Mouse (Mus musculus) heart, adult 2 months (tissue): ENCODE results near the gene Tcerg1l. TPM values are rescaled to one million over a fixed set of nuclear protein-coding genes. Genes with fewer than 3 reads are reported as not detected.

Experiments used
- DNase-seq, 2 experiments: peaks; one replicate each; pipeline ENCODE4 v3.0.0; 2021
- H3K27ac ChIP-seq: fragments of 200-600 bp; 2 replicates; pipeline ENCODE4 v1.8.1; 2022
- H3K27me3 ChIP-seq: fragments of 200-500 bp; 2 replicates; pipeline ENCODE4 v1.6.1; 2012; ENCODE audit warnings: mild to moderate bottlenecking, low read length, inconsistent platforms, mixed read lengths; ENCODE audit not compliant: control insufficient read depth, insufficient read depth
- H3K36me3 ChIP-seq: fragments of 200-500 bp; 2 replicates; pipeline ENCODE4 v1.6.1; 2012; ENCODE audit warnings: low read length, inconsistent platforms; ENCODE audit not compliant: control insufficient read depth, insufficient read depth
- H3K4me1 ChIP-seq: fragments of 200-500 bp; 2 replicates; pipeline ENCODE4 v1.6.1; 2011; ENCODE audit warnings: low read length; ENCODE audit not compliant: control insufficient read depth, insufficient read depth
- H3K4me3 ChIP-seq: fragments of 200-600 bp; 2 replicates; pipeline ENCODE4 v1.8.1; 2022
- H3K79me2 ChIP-seq: fragments of 200-500 bp; replicated peaks from 2 replicates; pipeline ENCODE4 v1.6.1; 2012; ENCODE audit warnings: mild to moderate bottlenecking, inconsistent platforms, low read length, moderate library complexity, mixed read lengths; ENCODE audit not compliant: control insufficient read depth, insufficient read depth
- H3K9ac ChIP-seq: fragments of 200-500 bp; 2 replicates; pipeline ENCODE4 v1.6.1; 2012; ENCODE audit warnings: low read depth, mild to moderate bottlenecking, control low read depth, inconsistent platforms, low read length, mixed read lengths
- CTCF ChIP-seq: fragments of 200-600 bp; IDR thresholded peaks from 2 replicates; pipeline ENCODE4 v1.8.1; 2022; ENCODE audit warnings: antibody characterized with exemption, mild to moderate bottlenecking, moderate library complexity
- EP300 ChIP-seq: fragments of 200-500 bp; IDR thresholded peaks from 2 replicates; pipeline ENCODE4 v1.6.1; 2011; ENCODE audit warnings: low read depth, low read length, control low read depth; ENCODE audit not compliant: insufficient read depth
- POLR2A ChIP-seq: fragments of 200-500 bp; IDR thresholded peaks from 2 replicates; pipeline ENCODE4 v1.6.1; 2011; ENCODE audit warnings: mild to moderate bottlenecking, low read depth, low read length, control low read depth; ENCODE audit not compliant: insufficient read depth
- WGBS: fragments of 180-500 bp; shearing (Covaris S2); methylation state at CpG from one replicate; pipeline ENCODE4 v1.1.7; 2018; 5-methylcytosine and 5-hydroxymethylcytosine counted together
- intact Hi-C: fragments of 180-260 bp; cut with DNase I; formaldehyde crosslinking; loops from one replicate; pipeline ENCODE4 v1.15.1; 2025
- polyA plus RNA-seq: library from polyadenylated mRNA; depleted of rRNA; stranded (reverse); fragments of >200 nt; gene quantifications from 2 replicates; pipeline ENCODE4 v1.2.3, GENCODE M21; 2012
- total RNA-seq, 2 experiments: library from RNA; stranded (reverse); gene quantifications; 2 replicates each; pipeline ENCODE4 v1.2.3; 2021

The Tcerg1l gene
- total and polyA plus RNA-seq, 3 experiments, result not detected

DNA sequence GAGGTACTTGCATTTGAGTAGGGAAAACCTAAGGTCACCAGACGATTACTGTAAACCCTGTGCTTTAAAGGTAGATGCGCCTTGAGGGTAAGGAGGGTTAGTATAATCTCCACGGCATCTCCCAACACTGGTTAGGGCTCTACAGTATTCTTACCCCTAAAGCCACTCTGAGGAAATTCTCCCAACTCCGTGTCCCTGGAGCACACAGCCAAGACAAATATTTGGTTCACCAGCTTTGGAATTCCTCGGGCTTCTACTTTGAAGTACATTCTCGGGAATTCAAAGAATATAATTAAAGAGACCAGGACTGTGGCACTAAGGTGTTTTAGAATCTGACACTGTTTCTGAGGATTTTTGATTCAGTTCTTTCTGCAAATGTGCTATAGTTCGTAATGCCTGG is 23.2 kb downstream of the Tcerg1l start:
- Histone ChIP-seq H3K9ac (no peak overlapping the region), H3K79me2 (no peaks in the 10 kb centered on the region), H3K27me3 (no peaks in the 10 kb centered on the region), H3K36me3 (no peaks in the 10 kb centered on the region), H3K27ac (no peak overlapping the region), H3K4me1 (no peaks in the 10 kb centered on the region), H3K4me3 (no peak overlapping the region)
- 57% methylated on average over 7 of the region's 7 CpGs for WGBS
- no peak for DNase-seq
- TF ChIP-seq POLR2A, result no peak
- no peak for TF ChIP-seq EP300
- TF ChIP-seq CTCF, result no peak
- intact Hi-C loops, result no loop called here

GRCm38 (mm10) chr7:138373530-138373929 is 24.0 kb downstream of the Tcerg1l start:
- TF ChIP-seq CTCF (no peak), EP300 (no peak), POLR2A (no peak)
- Histone ChIP-seq H3K4me3 (no peak overlapping the region), H3K4me1 (no peaks in the 10 kb centered on the region), H3K27me3 (no peaks in the 10 kb centered on the region), H3K36me3 (no peaks in the 10 kb centered on the region), H3K27ac (no peak overlapping the region), H3K9ac (no peak overlapping the region), H3K79me2 (no peaks in the 10 kb centered on the region)
- intact Hi-C loops, result no loop called here
- no peak for DNase-seq
- 72% methylated on average over 5 of the region's 5 CpGs for WGBS

DNA sequence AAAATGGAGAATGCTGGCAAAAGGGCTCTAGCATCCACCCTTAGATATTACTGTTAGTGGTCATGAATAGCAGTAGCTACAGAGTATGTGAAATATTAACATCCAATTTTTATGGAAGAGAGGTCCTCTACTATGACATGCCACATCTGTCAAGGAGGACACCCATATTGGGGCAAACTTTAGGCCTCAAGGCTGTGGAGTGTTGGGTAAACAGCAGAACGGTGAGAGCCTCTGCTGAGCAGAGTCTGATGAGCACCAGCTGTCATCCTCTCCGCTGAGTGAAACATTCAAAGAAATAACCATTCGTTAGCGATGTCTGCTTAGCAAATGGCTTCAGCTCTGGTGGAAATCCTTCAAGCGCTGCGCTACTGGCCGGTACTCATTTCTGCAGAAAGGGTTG is 30.0 kb downstream of the Tcerg1l start:
- DNase-seq, result no peak
- Histone ChIP-seq H3K4me1 (no peaks in the 10 kb centered on the region), H3K4me3 (no peak overlapping the region), H3K27ac (no peak overlapping the region), H3K36me3 (no peaks in the 10 kb centered on the region), H3K9ac (no peak overlapping the region), H3K27me3 (peaks cover 1% of the 10 kb centered on the region; the same call in 1 of the 2 replicates), H3K79me2 (no peaks in the 10 kb centered on the region)
- TF ChIP-seq CTCF, result no peak
- TF ChIP-seq POLR2A, result no peak
- no peak for TF ChIP-seq EP300
- WGBS, result 74% methylated on average over 7 of the region's 7 CpGs
- intact Hi-C loops, result no loop called here

GRCm38 (mm10) chr7:138365519-138365918 is 32.0 kb downstream of the Tcerg1l start:
- no peaks in the 10 kb centered on the region for H3K36me3 ChIP-seq
- peaks cover 1% of the 10 kb centered on the region; the same call in 1 of the 2 replicates for H3K27me3 ChIP-seq
- H3K4me1 ChIP-seq, result no peaks in the 10 kb centered on the region
- no peaks in the 10 kb centered on the region for H3K79me2 ChIP-seq
- WGBS, result 29% methylated on average over 8 of the region's 8 CpGs
- H3K9ac ChIP-seq, result no peak overlapping the region
- no peak overlapping the region for H3K27ac ChIP-seq
- no peak overlapping the region for H3K4me3 ChIP-seq
- no peak for TF ChIP-seq EP300
- TF ChIP-seq CTCF, result no peak
- no peak for TF ChIP-seq POLR2A
- DNase-seq, result no peak
- intact Hi-C loops, result no loop called here

- WGBS, result 73% methylated on average over 8 of the region's 8 CpGs
- H3K79me2 ChIP-seq, result no peaks in the 10 kb centered on the region
- H3K27me3 ChIP-seq, result no peaks in the 10 kb centered on the region
- TF ChIP-seq POLR2A (no peak), CTCF (no peak), EP300 (no peak)
- no peak overlapping the region for H3K27ac ChIP-seq
- intact Hi-C loops, result no loop called here
- H3K4me3 ChIP-seq, result no peak overlapping the region
- H3K9ac ChIP-seq, result no peak overlapping the region
- no peak for DNase-seq
- H3K36me3 ChIP-seq, result no peaks in the 10 kb centered on the region
- no peaks in the 10 kb centered on the region for H3K4me1 ChIP-seq
Observed at GRCm38 (mm10) chr7:138357475-138357874, 40.1 kb downstream of the Tcerg1l start.

DNA sequence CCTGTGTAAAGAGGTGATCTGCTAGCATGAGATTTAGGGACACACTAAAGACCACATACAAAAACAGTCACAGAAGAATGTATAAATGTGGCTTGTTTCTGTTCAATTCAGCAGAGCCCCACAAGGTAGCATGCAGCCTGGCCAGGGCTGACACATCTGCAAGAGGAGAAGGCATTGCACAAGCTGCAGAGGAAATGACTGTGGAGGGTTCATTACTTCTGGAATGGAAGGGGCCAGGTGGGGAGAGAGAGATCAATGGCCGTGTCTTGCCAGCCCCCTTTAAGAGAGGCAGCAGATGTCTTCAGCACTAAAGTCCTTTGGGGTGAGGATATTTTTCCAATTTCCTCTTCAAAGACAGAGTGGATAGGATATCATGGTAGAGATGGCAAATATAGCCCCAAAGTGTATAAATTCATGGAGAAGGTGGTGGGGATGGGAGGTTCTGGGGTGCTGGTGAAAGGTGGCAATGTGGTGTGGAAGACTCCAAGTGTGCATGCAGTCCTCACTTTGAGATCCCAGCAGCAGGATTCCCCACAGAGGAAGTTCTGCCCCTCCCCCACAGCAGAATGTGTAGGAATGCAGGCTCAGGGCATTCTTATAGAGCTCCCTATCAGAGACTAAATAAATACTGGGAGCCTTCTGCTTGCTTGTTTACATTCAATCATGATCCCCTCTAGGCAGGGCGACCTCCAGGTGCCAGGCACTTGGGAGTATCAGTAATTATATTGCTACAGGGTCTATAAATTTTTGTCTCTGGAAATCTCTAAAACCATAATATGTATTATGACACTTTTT is 40.7 kb downstream of the Tcerg1l start:
- Histone ChIP-seq H3K9ac (no peak overlapping the region), H3K4me1 (no peaks in the 10 kb centered on the region), H3K4me3 (no peak overlapping the region), H3K79me2 (no peaks in the 10 kb centered on the region), H3K27ac (no peak overlapping the region), H3K27me3 (no peaks in the 10 kb centered on the region), H3K36me3 (no peaks in the 10 kb centered on the region)
- no peak for DNase-seq
- intact Hi-C loops, result no loop called here
- 24% methylated on average over 2 of the region's 2 CpGs for WGBS
- no peak for TF ChIP-seq EP300
- TF ChIP-seq POLR2A, result no peak
- TF ChIP-seq CTCF, result no peak
